Mouse (Mus musculus) ES-E14 (cell line): ENCODE results near the gene Cdc42ep1.

Experiments
- CHD2 ChIP-seq: IDR thresholded peaks from 2 replicates; pipeline ENCODE4 v1.6.1; 2014; ENCODE audit warnings: mild to moderate bottlenecking, low read depth, low read length, inconsistent platforms
- HCFC1 ChIP-seq: IDR thresholded peaks from 2 replicates; pipeline ENCODE4 v1.6.1; 2012; ENCODE audit warnings: low read length, inconsistent platforms, borderline replicate concordance; ENCODE audit not compliant: insufficient read depth
- ZC3H11A ChIP-seq: IDR thresholded peaks from 2 replicates; pipeline ENCODE4 v1.6.1; 2012; ENCODE audit warnings: low read depth, mild to moderate bottlenecking, inconsistent platforms, low read length, borderline replicate concordance
- ZNF384 ChIP-seq: IDR thresholded peaks from 2 replicates; pipeline ENCODE4 v1.6.1; 2012; ENCODE audit warnings: low read depth, low read length, inconsistent platforms

- TF ChIP-seq CHD2 (no peak), ZC3H11A (no peak), HCFC1 (no peak), ZNF384 (no peak)
Measured at GRCm38 (mm10) chr15:78895741-78896140, 53.3 kb downstream of the Cdc42ep1 start.
